Mouse (Mus musculus) right cerebral cortex, postnatal 14 days (tissue): ENCODE measurements around the gene Rdh19.
"Not testable (repeated sequence)": the region's sequence is repeated elsewhere in the genome, so short reads cannot be mapped to it uniquely, and the experiment has no call there.

ENCODE experiments used
- DNase-seq: peaks from one replicate; pipeline ENCODE4 v3.0.0; 2022

Rdh19 gene

DNA sequence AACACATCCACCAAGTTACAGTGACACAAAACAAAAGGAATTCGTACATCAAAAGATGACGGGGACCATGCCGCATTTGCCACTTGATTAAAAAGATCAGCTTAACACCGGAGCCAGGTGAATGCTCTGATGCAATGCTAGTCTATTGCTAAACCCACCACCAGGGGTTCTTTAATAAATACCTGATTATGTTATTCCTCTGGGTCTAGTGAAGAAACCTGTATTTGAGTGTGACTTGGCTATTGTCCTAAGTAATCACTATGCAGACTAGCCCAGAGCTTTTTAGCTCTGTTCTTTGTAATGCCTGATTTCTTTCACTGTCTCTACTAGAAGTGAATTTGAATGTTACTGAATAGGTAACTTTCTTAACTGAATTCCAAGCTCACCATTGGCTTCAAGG, 31.3 kb downstream of the Rdh19 start:
- DNase-seq, result no peak

DNA sequence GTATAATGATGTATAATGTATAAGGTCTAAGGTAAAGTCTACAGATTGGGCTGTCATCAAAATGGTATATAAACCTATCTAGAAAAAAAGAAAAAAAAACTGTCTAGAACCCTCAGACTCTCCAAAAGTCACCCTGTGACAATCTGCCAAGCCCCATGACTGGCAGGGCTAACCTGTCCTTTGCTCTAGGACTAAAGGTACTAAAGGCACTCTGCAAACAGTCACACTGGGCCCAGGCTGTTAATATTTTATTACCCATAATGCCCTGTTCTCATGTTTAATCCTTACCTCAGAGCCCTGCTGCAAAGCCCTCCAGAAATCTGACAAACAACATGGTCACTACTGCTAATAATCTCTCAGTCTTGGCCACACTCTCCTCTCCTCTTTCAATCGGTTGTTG, 36.8 kb downstream of the Rdh19 start:
- no peak for DNase-seq

DNA sequence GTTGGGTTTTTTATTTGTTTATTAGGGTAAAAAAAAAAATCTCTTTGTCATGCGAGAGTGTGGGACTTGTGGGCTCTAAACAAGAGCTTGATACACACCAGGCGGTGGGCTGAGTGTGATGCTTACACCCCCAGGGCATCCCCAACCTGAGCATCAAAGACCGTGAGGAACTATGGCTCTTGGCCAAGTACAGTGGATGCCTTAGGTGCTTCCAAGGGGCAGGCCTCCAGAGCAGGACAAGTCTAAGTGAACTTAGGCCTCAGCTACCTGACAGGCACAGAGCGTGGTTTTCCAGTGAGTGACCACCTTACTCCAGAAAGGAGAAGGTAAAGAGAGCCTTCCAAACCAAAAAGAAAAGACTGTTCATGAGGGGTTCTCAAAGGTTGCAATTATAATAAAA, 37.2 kb downstream of the Rdh19 start:
- no peak for DNase-seq

DNA sequence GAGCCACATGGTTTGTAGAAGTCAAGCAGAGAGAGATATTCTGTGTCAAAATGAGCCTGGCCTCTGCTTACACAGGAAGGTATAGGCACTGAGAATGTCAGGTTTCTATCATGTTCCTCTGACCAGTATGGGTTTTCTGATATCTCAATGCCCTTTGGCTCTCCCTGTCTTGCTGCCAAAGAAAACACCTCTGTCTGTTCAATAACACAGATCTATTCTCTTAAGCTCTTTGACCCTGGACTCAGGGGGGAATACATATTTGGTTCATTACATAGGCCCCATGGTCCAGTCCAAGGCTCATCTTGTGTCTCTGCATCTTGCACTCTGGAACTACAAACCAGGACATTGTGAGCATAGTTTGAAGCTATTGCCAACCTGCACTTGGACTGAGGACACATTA, 38.9 kb downstream of the Rdh19 start, which contains the start of gene Rdh7:
Rdh7 (minus strand) TSS at position 213 of the 400 bp plus-strand sequence.
- DNase-seq, result no peak

DNA sequence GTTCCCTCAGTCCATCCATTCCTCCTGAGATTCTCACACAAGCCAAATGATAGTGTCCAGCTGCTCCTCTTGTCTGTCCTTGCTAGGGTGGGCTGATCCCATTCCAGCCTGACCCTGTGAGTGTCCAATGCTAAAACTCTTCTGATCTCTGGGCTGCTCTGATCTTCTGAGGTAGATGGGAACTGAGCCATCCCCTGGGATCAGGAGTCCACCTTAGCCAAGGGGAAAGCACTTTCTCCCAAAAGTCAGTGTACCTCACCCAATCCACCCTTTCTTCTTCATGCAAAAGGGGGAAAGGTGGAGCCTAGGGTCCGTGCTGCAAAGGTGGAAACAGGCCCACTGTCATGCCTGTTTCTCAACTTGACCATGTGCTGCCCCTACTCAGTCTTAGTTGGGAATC, 41.8 kb downstream of the Rdh19 start:
- DNase-seq, result no peak

DNA sequence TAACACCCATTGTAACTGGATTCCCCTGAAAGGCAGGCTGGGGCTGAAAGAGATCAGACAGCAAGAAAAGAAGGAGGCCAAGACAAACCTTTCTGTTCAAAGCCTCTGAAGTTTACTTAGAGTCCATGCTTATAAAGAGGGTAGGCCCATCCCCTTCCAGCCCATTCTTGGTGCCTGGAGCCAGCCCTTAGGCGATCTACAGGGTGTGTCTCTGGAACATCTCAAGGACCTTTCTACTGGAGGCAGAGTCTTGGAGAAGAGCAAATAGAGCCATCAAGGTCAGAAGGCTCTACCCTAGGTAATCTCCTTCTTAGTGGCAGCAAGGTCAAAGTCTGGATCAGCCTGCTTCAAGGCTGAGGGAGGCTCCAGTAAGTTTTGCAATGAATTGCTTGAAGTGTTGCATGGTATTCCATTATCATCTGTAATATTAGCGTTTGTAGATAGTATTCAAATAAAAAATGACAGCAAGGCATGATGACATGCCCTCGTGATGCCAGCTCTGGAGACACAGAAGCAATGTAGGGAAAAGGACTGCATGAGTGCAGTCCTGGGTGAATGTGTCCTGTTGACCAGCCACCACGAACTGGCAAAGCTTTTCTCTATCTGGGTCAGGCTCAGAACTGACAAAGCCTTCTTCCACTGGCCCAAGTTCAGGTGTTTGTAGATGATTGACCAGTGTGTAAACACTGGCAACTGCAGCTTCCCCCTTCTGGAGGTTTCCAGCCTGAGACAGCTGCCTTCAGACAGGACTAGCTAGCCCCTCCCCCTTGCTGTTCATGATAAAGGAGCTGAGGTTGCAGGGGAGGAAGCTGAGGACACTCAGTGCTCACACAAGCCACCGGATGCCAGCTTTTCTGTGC, 43.7 kb downstream of the Rdh19 start:
- DNase-seq, result not testable (repeated sequence)

DNA sequence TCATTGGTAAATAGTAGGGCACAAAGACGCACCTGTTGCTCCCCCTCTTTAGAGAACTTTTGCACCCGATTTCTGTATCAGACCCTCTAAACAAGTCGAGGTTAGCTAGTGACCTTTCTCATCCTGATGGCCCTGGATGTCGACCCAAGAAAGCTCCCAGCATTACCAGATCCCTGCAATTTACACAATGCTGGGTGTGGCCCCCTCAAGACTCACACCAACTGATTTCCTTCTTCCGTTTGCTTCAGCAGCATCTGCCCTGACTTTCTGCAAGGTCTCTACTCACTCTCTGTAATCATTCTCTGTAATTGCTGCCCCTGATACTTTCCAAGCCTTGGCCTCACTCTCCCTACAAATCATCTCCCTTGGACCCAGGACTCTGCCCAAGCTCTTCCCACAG, 47.0 kb downstream of the Rdh19 start:
- DNase-seq, result no peak

DNA sequence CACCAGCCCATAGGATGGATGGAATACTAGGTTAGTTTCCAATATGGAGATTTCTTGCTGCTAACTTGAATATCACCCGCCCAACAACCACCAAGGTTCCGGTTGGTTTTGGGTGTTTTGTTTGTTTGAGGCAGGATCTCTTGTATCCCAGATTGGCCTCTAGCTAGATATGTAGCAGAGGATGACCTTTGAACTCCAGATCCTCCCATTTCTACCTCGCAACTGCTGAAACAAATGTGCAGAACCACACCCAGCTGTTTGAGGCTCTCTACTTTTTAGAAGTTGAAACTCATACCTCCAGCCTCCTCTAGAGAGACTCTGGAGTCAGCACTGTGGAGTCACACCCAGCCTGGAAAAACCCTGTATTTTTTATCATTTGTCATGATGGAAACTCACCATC, 47.8 kb downstream of the Rdh19 start:
- DNase-seq, result no peak

DNA sequence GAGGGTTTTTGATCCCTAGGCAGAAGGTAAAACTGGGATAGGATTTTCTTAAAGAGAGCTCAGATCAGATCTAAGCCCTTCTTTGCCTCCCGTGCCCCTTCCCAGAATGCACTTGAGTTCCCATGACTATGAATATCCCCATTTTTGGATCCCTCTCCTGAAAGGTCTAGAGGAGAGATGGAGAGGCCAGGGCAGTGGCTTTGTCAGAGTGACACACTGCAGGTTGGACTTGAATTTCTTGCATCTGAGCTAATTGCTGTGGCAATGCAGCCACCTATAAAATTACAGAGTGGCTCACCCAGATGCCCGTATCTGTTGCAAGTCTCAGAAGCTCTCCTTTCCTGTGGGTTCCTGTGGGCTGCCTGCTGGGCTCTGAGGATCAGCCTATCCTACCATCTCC, 48.5 kb downstream of the Rdh19 start, which contains the start of gene Sdr9c7:
Sdr9c7 (plus strand) TSS at position 301 of the 400 bp plus-strand sequence.
- no peak for DNase-seq

DNA sequence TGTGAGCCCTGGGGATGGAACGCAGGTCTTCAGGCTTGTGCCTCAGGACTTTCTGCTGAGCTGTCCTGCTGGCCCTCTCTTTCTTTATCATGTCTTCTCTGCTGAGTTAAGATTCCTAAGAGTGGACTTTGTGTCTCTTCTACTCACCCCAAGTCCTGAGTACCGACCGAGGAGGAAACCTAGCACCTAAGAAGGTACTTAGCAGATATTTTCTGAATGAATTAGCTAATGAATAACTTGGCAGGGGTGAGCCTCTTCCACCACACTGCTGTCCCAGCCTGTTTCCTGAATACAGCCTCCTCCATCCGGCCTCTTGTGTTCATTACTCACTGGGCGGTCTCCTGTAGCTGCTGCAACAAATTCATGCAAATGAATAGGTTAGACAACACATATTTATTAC, 50.1 kb downstream of the Rdh19 start:
- no peak for DNase-seq

DNA sequence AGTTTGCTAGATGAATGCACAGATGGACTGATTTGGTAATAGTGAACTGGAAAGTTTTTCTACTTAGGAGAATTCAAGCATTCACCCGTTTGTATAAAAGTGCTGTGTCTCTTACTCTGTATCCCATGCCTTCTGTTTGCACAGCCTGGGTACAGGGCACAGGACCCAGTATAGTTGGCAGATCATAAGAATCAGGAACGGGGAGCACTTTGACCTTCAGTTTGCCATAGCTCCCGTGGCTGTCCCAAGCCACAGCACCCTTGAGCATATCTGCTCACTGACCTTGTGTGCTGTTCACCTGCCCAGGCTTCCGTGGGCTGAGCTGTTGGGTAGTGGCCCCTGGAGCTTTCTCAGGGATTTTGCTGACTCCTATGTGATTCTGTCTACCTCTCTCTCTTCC, 52.0 kb downstream of the Rdh19 start:
- no peak for DNase-seq

DNA sequence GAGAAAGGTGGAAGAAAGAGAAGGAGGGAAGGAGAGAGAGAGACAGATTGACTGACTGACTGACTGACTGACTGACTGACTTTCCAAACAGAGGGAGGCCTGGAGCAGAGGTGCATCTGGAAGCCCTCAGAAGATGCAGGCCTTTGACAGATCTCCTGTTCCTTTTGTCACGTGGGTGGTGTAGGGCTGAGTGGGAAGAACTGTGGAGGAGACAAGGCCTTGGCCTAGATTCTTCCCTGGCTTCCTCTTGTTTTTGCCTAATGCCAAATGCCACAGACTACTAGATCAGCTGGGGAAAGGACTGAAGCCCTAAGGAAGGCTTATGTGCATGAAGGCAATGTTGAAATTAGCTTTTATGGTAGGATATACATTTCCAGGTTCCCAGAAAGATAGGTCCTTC, 53.4 kb downstream of the Rdh19 start:
- DNase-seq, result no peak

DNA sequence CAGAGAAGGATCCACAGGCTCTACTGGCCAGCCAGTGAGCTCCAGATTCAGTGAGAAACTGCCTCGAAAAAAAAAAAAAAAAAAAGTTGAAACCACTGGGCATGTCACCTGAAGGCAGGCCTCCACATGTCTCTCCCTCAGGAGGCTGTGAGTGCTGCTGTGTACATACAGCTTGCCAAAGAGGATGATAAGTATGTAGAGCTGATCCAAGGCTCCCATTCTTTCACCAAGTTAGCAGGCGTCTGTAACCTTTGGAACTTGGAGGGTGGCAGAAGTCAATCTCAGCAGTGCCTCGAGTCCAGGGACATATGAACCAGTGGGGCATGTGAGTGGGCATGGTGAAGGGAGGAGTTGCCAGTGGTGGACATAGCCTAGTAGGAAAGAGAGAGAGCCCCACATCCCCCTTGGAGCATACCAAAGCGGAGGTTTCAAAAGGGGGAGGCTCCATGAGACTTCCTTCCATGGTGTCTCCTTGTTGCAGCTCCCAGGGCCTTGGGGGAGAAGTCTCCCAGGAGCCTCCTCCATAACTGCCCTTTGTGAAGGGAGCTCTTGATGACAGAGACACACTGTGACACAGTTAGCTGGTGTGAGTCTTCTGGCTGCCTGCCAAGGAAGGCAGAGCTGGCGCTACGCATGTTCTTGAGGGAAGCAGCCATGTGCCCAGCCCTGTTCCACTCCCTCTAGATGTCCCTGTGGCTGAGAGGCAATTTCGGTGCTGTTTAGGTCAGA, 55.2 kb downstream of the Rdh19 start:
- peak; percentile 47 for DNase-seq

DNA sequence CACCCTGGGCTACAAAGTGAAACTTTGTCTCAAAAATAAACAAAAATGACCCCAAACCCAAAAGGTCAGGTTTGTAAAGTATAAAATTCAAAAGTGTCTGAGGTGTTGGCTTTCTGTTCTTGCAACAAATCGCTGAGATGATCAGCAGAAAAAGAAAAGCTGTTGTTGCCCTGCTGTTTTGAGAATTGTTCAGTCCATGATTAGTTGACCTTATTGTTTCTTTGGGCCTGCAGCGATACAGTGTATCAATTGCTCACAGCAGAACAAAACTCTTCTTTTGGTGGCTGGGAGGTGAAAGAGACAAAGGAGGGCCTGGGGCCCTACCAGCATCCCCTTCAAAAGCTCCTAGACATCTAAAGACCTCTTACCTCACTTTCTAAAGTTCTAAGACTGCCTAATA, 56.4 kb downstream of the Rdh19 start:
- DNase-seq, result no peak

DNA sequence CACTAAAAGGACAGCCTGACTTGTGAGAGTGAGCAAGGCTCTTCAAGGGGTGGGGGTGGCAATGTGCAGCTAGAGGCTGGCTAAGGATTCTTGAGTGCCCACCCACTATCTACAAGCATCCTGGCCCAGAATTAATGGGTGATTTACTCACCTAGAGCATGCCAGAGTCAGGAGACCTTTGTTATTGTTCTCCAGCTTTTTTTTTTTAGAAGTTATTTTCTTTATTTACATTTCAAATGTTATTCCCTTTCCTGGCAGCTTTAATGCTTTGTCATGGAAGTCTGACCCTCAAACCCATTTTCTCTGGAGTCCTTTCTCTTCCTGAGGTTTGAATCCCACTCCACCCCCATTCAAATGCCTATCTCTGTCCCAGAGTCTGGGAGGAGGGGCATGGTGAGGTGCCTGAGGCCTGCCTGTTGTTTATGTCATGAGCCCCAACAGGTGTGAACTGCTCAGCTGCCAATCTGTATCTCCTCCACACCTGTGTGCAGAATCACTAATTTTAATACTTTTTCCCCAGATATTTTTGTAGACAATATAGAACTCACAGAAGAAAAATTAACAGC, 57.7 kb downstream of the Rdh19 start:
- DNase-seq, result no peak
